Mouse (Mus musculus): ENCODE measurements around the gene Mrpl14.

DNA sequence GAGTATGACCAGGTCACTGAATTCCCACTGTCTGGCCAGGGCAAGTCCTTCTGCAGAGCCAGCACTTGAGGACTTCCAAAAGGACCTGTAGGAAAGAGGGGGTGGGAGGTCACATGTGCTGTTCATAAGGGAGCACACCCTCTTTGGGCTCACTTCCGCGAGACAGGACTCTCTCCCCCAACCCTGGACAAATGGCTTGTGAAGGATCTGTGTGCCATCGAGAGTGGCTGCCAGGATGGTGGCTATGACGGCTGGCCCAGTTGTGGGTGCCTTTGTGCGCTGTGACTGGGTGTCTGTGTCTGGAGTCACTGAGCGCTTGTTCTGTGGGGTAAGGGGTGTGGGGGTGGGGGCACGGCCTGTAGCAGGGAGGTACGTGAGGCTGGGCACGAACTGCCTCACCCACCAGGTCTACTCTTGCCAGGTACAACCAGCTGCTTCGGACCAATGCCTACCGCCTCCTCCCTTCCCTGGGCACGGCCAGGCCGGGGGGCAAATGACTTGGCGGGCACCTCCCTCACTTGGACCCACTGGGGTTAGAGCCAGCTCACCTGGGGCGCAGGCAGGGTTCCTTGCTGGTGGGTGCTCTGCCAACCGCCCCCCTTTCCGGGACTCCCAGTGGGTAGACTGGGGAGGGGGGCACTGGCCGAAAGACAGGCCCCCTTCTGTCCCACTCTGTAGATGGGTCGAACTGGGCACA, 47.1 kb downstream of the Mrpl14 start:
- TF ChIP-seq CTCF (IDR thresholded peaks at IDR 0.05; ENCODE audit: low read depth, low read length) (no peak), POLR2AphosphoS5 (IDR thresholded peaks at IDR 0.05; ENCODE audit: insufficient replicate concordance, low read depth, low read length) (no peak), GATA1 (IDR thresholded peaks at IDR 0.05; ENCODE audit: borderline replicate concordance, low read length) (no peak), TAL1 (conservative IDR thresholded peaks at IDR 0.05; ENCODE audit: low read depth, low read length) (no peak)
